Mouse (Mus musculus) frontal cortex, postnatal 25 days (tissue): ENCODE data around the gene Pard3.
A peak's percentile ranks its signal among the peaks of the same experiment; 100 is the strongest.
"Not testable (repeated sequence)": the region's sequence is repeated elsewhere in the genome, so short reads cannot be mapped to it uniquely, and the experiment has no call there.

Experiments used
- DNase-seq, 2 experiments: peaks; one replicate each; pipeline ENCODE4 v3.0.0; 2022; ENCODE audit warnings: low spot score in 2 of 2

Gene Pard3

GRCm38 (mm10) chr8:127136781-127137180, 73.1 kb downstream of the Pard3 start:
- no peak for DNase-seq

- DNase-seq, result peak; percentile 67 to 74
Observed at GRCm38 (mm10) chr8:127139154-127139553, 75.5 kb downstream of the Pard3 start.

- no peak for DNase-seq
Observed at GRCm38 (mm10) chr8:127140945-127141344, 77.3 kb downstream of the Pard3 start.

GRCm38 (mm10) chr8:127143641-127144040, 79.9 kb downstream of the Pard3 start:
- no peak for DNase-seq

DNA sequence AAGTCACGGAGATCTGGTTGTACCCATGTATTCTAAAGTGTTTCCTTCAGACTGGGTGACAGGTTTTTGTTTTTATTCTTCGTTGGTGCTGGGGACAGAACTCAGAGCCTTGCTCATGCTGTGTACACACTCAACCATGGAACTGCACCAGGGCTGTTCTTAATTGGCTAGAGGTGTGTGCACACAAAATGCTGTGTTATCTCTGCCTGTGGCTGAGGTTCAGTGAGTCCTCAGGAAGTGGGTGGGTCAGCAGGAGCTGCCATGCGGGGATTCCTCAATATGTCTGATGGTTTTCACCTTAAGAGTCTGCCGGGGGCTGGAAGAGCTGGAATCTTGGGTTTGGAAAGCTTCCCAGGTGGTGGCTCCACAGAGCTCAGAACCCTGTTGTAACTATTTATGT, 80.9 kb downstream of the Pard3 start:
- no peak for DNase-seq

- no peak for DNase-seq
Observed at GRCm38 (mm10) chr8:127145135-127145534, 81.4 kb downstream of the Pard3 start.

GRCm38 (mm10) chr8:127146055-127146454, 82.4 kb downstream of the Pard3 start:
- DNase-seq, result no peak

DNA sequence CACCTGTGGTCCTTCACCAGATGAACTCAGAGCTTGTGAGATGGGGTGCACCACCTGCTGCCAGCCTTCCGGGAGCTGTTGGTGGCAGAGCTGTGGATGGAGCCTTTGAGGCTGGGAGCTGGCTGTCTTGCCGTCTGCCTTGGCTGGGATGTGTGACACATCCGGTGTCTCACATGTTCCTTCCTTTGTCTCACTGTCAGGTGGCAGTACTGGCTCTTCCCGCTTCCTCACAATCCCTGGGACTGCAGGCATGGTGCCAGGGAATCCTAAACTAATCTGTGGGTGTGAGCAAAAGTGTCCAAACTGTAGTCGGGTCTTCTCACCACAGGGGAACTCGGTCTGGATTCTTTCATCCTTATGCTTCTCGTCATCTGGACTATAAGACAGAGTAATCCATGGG, 85.1 kb downstream of the Pard3 start:
- DNase-seq, result no peak

- DNase-seq, result no peak
Observed at GRCm38 (mm10) chr8:127150645-127151044, 87.0 kb downstream of the Pard3 start.

- no peak for DNase-seq
Observed at GRCm38 (mm10) chr8:127151706-127152105, 88.0 kb downstream of the Pard3 start.

DNA sequence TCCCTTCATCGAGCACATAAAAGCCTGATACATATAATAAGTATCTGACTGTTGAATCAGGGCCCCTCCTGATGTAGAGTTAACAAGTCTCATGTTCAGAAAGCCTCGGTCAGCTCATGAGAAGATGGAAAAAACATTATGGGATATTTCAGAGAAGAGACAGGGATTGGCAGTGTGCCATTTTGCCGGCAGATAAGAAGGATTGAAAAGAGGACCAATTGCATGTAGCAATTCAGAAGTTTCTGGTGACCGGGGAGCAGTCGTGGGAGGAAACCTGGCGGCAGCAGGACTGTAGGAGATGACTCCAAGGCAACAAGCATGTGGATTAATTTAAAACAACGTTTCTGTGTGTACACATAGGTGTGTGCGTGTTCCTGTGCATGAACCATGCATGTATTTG, 93.4 kb downstream of the Pard3 start:
- DNase-seq, result no peak

DNA sequence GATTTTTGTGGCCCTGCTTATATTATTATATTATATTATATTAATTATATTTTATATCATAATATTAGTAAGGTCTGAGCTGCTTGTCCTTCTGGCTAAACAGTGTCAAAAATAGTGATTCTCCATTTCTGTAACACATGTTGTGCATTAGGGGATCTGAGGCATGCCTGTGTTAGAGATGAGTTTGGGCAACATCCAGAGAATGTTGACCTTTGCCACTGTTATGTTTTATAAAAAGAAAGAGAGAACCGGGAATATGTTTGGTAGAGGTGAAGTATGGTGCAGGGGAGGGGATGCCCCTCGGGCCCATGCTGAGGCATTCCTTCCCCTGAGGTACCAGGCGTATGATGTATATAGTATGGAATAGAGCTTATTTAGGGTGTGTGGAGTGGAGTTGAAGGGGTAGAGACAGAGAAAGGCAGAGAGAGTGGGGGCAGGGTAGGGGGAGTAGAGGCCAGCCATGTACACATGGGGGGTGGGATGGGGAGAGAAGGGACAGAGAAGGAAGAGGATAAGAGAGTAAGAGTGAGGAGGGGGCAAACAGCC, 95.8 kb downstream of the Pard3 start:
- DNase-seq, result no peak

GRCm38 (mm10) chr8:127161854-127162253, 98.2 kb downstream of the Pard3 start:
- DNase-seq, result no peak

GRCm38 (mm10) chr8:127162821-127163220, 99.1 kb downstream of the Pard3 start:
- DNase-seq, result no peak

- no peak for DNase-seq
Observed at GRCm38 (mm10) chr8:127164326-127165280, 100.9 kb downstream of the Pard3 start.

DNA sequence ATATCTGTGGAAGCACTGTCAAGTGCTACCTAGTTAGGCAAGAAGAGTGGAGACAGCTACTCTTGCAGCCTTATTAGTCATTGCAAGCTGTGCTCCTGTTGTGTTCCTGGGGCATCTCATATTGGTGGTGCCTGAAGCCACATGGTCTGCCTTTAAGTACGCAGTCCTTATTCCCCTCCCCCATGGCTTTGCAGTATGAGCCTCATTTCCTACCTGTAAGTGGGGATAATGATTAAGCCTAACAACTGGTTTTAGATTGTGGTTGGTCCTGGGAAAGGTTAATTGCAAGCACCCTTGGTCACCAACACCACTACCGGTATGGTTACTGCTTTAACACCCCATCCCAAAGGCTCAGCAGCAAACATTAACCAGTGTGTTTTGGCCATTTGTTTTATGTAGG, 104.8 kb downstream of the Pard3 start:
- no peak for DNase-seq

DNA sequence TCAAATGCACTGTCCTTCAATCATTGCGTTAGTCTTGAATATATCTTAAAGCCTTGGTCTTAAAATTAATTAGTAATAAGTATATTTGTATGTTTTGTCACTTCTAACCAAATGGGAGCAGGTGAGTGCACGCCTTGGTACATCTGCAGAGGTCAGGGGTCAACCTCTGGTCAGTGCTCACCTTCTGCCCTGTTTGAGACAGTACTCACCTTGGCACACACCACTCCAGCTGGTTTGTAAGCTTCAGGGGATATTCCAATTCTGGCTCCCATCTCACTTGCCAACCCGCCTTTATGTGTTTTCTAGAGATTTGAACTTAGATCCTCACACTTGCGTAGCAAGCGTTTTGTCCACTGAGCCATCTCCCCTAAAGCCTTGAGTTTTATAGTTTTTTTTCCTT, 105.7 kb downstream of the Pard3 start:
- no peak for DNase-seq

DNA sequence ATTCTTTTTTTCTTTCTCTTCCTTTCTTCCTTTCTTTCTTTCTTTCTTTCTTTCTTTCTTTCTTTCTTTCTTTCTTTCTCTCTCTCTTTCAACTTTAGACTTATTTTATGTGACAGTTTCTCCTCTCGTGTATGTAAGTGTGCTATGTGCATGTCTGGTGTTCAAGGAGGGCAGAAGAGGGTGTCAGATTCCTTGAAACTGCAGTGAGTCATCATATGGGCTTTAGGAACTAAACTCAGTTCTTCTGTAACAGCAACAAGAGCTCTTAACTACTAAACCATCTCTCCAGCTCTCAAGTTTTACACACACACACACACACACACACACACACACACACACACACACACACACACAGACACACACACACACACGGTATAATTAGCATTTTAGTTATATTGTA, 106.7 kb downstream of the Pard3 start:
- DNase-seq, result not testable (repeated sequence)

DNA sequence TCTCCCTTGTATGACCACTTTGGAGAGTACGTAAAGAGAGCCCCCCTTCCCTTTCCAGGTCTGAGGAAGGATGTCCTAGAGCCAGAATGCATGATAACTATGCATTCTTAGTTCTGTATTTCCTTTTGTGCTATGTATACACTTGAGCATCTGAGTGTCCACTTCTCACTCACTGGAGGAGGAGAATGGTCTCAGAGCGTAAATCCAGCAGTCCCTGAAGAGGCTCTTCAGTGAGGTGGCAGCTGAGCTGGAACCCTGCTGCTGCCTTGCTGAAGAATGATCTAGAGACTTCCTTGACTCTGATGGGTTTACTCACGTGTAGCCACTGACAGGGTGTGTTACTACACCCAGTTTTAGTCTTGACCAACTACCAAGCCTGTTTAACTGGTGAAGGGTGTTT, 107.2 kb downstream of the Pard3 start:
- no peak for DNase-seq

GRCm38 (mm10) chr8:127173483-127173882, 109.8 kb downstream of the Pard3 start:
- no peak for DNase-seq

DNA sequence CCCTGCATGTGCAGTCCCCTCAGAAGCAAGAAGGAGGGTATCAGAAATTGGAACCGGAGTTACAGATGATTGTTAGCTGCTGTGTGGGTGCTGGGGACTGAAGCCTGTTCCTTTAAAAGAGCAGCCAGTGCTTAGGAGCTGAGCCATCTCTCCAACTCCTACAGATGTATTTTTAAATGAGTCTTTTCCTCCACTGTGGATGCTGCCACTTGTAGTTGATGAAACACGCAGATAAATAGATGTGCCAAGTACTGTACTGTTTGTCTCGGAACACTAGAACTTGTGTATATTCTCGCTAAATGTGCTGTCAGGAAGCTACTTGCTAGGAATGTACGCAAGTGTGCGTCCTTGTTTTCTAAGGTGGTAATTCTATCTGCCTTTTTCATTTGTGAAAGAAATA, 110.7 kb downstream of the Pard3 start:
- DNase-seq, result no peak

GRCm38 (mm10) chr8:127175160-127175836, 111.6 kb downstream of the Pard3 start:
- DNase-seq, result no peak

DNA sequence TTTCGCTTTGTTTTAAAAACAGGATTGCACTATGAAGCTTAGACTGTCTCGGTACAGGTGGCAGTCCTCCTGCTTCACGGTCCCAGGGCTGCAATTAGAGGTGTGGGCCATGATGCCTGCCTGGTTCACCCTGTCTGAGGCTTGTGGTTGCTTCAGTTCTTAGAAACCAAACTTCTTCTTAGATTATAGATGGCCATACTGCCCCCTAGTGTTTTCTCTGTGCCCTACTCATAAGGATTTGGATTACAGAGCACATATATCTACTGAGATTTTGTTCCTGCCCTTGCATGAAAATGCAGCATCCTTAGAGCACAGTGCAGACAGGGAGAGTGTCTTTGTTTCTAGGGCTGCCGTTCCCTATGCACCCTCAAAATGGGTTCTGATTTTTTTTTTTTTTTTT, 114.9 kb downstream of the Pard3 start:
- DNase-seq, result peak in 1 of 2 experiments; percentile 26
